Mouse (Mus musculus) adrenal gland, postnatal 4 days (tissue): ENCODE measurements around the gene Cdh10. TPM values are rescaled to one million over a fixed set of nuclear protein-coding genes. Genes with fewer than 3 reads are reported as not detected.

Source experiments
- DNase-seq, 2 experiments: peaks; one replicate each; pipeline ENCODE4 v3.0.0; 2021 to 2022; ENCODE audit warnings: low spot score in 2 of 2, mixed read lengths in 2 of 2
- long read RNA-seq, 2 experiments: library from polyadenylated mRNA; stranded (forward); transcript quantifications; one replicate each; pipeline ENCODE4 v2.0.0; 2021
- total RNA-seq, 2 experiments: library from RNA; stranded (reverse); gene quantifications; 2 replicates each; pipeline ENCODE4 v1.2.3; 2021

Cdh10 gene
- total RNA-seq: 1 to 10 TPM; 1.2 to 1.7 TPM
- long read RNA-seq, experiment 1: 0 reads
- long read RNA-seq, experiment 2: 0 reads

DNA sequence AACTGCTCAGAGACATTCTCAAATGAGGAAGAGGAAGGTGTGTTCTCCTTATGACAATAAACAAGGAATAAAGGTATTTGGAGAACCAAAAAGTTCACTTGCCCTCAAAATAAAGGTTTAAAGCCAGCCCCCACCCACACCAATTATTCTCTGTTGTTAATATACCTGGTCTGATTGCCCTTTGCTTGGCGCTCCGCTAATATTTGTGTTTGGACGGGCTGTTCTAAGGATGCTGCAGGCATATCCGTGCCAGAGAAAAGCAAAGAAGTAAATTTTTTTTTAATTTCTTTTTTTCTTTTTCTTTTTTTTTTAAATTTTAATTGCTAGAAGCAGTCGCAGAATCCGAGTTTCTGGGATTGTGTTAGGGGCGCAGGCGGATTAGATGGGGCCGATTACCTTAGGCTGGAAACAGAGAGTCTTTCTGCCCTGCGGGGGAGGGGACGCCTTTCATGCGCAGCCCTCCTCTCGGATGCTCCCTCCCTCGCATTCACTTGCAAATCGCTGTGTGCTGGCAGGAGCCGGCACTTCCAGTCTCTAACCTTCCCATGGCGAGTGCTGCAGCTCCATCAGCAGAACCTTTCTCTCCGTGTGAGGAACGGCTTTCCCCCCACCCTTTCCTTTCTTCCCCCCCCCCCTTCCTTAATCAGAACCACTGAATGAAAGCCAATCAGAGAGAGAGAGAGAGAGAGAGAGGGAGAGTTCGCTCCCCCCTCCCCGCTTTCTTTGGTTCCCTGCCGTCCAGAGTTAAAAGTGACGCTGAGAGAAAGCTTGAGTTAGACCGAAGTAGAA is at the start of gene Cdh10:
TSS of gene Cdh10 (plus strand) at position 763 of the 789 bp plus-strand sequence.
- DNase-seq: no peak

DNA sequence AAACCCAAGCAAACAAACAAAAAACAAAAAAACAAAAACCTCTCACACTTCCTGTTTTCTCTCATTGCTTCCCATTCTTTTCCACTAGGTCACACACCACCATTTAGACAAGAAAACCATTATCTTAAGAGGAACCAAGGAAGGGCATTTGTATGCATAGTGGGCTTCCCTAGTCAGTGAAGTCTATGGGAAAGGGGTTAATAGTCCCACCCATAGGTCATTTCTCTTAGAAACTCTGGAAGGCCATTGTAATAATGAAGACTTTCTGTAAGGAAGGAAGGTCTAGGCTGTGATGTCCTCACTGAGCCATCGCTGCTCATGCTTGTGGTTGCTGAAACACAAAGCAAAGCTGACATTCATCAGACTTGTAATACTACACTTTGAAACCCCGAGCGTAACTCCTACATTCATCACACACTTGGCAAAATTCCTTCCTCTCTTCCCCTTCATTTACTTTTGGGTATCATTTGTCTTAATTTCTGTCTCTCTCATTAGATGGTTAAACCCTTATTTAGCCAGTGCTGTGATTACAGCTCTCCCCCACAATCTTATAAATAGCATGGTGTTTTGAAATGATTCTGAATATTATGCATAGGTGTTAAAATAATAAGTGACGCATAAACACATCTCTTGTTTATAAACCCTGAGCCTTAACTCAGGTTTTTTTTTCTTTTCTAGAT is 9.5 kb upstream of the Cdh10 start:
- no peak for DNase-seq

DNA sequence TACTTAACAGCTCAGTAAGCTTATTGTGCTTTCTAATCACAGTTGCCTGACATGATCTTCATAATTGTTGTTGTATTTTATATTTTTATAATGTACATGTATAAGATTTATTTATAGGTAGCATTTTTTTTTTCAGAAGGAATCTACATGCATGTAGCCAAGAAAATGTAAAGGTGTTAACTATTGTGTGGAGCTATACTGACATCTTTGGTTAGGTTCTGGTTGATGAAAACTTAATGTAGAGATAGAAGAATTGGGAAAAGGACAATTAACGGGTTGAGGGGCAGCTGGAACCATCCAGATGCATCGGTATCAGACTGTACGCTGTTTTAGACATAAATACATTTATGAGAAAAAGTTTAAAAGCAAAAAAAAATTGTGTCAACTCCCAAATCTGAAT is 1.0 kb upstream of the Cdh10 start:
- DNase-seq: no peak

DNA sequence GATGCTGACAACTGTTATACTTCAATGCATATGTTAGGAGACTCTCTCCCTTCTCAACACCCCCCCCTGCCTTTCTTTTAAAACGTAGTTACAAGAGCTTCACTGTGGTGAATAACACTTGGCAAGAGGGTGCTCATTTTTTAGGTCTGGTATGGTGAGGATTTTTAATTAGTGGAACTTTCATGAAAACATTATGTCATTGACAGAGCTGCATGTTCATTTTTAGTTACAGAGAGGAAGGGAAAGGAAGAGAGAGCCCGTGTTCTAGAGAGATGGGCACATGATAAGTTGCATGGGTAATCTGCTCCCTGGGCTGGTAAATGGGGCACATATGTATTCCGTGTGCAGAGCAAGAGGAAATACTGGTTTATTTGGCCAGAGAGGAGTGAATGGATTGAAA is 1.5 kb downstream of the Cdh10 start:
- no peak for DNase-seq

DNA sequence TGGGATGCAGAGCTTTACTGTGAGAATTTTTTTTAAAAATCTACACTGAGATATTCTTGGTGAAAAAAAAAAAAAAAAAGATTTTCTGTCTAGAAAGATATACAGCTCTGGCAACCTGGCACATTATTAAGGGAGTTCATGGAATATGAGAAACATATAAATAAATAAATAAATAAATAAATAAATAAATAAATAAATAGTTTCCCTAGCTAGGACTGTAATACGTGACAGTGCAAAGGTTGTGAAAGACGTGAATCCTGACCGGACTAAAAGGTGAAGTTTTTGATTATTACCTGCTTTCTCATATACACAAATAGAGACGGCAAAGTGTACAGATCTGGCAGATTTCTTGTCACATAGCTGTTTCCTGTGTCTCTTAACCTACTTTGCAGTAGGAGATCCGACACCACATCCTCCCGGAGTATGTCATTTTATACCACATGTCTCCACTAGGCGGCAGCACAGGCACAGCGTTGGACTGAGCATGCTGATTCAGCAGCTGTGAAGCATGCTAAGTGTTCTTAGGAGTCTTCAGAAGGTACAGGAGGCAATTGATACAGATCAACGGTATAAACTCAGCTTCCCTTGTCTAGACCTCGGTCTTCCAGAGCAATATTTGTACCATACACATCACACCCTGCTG is 2.5 kb downstream of the Cdh10 start:
- peak; percentile 58 to 65 for DNase-seq

DNA sequence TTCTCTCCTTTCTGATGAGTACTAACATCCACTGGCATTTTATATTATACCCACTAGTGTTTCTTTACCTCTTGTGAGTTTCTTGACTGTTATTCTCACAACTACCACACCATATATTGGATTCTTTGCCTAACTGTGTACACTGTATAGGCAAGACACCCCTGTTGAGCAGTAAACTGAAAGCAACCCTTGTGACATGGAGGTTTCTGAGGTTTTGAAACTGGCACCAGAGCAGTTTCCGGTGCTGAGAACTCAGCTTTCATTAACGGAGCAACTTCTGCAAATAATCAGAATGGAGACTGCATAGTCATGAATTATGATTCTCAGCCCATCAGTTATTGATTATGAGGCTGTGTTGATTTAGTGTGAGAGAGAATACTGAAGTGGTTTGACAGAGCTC is 4.7 kb downstream of the Cdh10 start:
- no peak for DNase-seq

DNA sequence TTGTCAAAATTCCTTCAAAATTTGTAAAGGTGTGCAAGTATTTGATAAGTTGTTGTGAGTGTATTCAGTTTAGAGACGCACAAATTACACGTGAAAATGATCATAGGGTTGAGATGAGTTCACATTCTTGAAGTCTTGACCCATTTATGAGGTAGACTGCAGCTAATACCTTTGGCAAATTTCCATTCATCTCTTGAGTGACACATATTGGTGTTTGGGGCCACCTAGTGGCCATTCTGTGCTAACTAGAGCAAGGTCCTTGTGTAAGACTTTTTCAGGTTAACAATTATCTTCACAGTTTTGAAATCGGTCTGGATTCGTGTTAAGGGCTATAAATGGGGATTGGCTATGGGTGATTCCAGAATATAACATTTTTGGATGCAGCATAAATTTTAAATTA is 13.5 kb downstream of the Cdh10 start:
- peak in 1 of 2 experiments; percentile 8 for DNase-seq

DNA sequence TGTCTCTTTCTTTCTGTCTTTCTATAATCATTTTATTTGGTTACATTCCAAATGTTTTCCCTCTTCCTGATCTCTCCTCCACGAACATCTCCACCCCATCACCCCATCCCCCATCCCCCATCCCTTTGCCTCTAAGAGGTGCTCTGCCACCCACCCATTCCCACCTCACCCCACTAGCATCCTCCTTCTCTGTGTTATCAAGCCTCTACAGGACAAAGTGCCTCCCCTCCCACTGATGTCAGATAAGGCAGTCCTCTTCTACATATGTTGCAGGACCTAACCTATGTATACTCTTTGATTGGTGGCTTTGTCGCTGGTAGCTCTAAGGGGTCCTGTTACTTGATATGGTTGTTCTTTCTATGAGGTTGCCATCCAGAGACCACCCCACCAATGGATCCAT is 23.0 kb downstream of the Cdh10 start:
- DNase-seq: no peak

DNA sequence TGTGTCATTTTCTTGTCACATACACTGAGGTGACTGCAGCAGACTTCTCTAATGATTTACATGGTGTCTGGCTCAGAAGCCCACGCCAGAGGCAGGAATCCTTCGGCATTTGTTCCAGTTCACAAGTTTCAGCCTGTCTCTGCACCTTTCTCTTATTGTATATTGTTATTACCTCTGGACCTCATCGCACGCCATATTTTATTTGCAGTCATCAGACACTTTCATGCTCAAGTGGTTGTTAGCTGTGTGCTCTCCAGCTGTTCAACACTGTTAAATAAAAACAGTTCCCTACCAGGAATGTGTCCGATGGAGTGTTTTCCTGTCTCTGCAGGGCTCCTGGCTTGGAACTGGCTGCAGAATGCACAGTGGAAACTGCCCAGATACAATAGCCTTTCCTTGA is 26.1 kb downstream of the Cdh10 start:
- DNase-seq: no peak

DNA sequence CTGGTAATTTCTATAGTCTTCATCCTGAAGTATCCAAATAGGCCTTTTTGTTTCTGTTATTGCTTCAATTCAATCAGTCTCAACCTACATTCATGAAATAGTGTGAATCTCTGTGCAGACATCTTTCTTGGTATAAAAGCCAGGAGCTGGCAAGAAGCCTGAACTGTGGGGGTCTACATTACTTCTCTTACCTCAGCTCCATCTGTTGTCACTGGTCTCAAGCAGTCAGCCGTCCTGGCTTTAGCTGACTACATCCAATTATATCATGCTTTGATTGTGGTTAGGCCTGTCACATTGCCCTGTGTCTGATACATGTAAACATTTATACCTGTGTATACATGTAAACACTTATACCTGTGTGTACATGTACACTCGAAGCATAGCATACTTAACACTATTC is 31.8 kb downstream of the Cdh10 start:
- no peak for DNase-seq

DNA sequence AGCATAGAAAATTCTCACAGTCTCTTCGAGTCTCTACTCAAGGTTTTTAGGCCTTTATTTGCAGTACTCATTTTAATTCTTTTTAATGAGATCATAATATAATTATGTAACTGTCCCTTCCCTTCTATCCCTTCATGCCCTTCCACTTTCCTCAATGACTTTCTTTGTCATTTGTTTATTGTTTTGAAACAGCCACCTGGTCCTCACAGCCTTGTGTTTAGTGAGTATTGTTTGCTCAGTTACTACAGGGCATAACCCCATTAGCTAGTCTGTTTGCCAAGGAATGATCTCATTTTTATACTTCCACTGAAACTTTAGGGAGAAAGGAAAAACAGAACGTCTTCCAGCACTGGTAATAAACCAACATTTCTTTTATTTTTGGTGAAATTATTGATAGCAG is 39.4 kb downstream of the Cdh10 start:
- no peak for DNase-seq

DNA sequence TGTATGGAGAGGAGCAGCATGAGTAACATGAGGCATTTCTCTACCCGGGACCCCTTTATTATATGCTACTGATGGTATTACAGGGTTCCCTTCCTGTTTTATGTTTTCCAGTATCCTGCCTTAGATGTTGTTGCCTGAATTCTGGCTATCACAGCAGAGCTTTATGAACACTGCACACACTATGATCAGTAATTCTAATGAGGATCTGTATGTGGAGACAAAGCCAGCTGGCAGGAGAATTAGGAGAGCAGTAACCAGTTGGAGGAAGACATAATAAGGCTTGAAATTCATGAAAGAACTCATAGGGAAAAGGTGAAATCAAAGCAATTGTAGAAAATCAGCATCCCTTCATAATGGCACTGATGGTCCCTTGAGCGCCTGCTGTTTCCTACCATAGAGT is 51.1 kb downstream of the Cdh10 start:
- DNase-seq: no peak

DNA sequence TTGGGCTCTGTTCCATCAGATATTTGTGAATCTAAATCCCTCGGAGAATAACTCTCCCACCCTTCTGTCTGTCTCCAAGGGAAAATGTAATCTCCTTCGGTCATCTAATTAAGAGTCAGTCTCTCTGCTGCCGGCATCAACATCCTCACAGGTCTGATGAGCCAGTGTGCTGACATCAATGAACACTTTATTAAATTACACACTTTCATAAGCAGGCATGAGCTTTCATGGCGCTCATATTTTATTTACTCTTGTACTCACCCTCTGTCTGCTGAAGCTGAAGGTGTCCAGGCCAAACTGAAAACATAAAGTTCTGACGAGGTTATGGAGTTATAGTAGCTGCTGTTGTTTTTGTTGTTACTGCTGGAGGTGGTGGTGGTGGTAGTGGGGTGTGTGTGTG is 62.7 kb downstream of the Cdh10 start:
- no peak for DNase-seq

DNA sequence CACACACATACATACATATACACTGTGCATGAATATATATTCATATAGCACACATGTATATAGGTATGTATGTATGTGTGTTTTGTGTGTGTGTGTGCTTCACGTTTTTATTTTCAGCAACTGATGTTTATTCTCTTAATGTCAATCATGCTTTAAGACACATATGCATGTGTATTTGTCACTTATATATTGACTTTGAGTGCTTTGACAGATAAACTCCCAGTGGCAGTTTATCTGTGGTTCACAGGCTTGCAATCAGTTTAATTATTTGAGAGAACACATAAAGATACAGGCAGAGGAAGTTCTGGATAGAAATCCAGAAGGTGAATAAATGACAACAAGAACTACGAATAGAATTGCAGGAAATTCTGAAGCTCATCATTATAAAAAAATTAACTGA is 67.9 kb downstream of the Cdh10 start:
- DNase-seq: no peak

DNA sequence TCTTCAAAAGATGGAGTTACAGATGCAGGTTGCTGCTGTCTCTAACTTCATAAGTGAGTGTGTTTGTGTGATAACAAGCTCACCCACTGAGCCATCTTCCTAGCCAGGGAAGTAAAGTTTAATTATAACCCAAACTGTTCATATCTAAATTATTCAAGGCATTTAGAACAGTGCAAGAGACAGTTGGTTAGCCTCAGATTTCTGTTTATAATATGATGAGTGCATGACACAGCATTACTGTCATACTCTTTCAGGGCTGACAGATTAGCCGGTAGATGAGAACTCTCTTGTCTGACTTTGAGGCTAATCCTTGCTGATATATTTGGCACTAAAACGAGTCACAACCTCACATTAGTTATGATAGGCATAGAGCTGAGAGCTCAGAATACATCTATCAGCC is 70.2 kb downstream of the Cdh10 start:
- DNase-seq: no peak

DNA sequence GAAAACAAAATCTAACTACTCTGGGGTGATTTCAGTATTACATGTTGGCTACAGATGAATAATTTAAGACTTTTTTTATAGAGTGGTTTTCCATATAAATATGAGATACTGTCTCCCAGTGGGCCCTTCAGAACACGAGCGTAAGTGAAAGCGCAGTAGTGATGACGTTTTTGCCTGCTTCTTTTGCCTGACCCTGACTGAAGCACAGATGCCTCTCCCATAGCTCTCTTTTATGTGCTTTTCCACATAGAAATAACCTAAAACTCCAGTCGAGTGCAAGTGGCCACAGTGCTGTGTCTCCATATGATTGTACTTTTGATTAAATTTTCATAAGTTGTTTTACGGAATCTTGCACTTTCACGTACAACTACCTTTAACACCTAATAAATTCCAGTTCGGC is 71.6 kb downstream of the Cdh10 start:
- DNase-seq: no peak

DNA sequence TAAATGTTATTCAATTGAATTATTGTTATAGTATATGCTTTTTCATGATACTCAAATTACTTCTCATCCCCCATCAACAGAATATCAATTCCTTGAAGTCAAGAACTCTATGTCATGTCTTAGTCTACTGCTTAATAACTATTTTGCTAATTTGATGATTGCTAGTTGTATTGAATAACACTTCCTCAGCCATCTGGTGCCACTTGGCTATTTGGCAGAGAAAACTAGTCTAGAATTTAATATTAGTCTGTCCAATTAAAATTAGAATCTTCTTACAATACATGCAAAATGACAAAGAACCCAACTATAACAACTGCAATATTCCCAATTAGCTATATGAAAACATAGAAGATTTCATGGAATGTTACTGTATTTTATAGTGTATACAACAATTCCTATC is 82.0 kb downstream of the Cdh10 start:
- no peak for DNase-seq

DNA sequence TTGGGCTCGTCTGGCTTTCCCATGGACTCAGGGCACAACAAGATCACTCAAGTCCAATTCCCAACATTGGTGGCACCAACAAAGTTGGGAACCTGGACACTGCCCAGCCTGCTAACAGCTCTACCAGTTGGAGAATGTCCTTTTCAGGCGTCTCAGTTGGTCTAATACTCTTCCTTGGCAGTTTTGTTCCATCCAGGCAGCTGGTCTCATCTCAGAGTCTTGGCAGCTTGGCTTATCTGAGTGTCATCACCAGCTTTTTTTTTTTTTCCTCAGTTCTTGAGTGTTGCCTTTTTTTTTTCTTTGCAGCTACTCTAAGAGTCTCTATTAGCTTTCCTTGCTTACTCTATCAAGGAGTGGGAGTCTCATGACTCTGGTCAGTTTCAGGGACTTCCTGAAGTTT is 85.4 kb downstream of the Cdh10 start:
- no peak for DNase-seq

DNA sequence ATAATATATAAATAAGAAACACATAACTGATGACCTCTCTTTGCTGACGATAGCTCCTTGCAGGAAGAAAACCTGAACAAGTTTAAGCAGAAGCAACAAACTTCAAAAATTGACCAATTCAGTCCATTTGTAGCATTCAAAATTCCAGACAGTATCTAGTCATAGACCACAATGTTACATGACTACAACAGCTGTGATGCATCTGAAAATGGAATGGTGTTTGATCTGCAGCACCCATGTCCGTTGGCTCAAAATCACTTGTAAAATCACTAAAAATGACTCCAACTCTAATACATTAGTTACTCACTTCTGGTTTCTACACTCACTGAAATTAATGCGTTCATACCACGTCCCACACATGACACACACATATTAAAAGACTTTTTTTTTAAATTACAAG is 91.9 kb downstream of the Cdh10 start:
- no peak for DNase-seq

DNA sequence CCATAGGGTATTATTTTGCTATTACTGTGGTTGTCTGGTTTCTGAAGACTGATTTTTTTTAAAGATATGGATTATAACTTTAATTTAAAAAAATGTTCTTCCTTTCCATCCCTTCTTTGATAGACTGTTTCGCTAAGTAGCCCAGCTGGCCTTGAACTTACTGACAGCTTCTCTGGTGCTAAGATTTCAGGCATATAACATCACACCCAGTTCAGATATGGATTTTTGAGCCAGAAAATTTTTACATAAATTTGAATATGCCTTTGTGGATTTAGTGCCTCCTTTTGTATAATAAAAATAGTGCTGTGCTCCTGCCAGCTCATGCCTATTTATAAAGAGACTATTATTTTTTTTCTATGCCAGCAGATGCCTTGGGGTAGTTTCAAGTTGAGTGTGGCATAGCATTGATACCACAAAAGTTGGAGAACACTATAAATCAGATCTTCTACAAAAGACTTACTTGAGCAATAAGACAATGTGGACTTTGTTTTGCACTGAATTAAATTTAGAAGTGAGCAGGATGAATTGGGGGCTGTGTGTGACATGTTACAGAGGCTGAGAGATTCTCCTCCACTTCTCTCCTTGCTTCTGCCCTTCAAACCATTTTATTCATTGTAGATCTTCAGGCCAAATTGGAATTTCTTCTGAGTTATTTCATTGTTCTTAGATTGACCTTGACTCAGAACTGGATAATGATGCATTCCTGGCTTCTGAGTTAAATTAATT is 106.8 kb downstream of the Cdh10 start:
- no peak for DNase-seq

DNA sequence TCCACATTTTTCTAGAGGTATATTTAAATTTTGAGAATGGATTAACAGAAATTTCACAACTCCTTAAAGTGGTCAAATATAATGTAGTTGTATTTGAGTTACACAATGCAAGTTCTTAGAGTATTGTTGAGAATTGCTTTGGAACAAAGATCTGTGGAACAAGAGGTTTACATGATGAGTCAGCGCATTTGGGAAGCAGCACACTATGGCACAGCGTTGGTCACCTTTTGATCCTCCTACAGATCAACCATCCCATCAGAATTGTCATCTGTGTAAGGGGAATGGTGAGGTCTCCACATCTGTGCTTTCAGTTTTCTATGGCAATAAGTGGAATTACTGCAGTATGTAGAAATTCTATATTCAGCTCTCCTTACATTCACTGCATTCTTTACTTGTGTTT is 108.2 kb downstream of the Cdh10 start:
- DNase-seq: no peak

DNA sequence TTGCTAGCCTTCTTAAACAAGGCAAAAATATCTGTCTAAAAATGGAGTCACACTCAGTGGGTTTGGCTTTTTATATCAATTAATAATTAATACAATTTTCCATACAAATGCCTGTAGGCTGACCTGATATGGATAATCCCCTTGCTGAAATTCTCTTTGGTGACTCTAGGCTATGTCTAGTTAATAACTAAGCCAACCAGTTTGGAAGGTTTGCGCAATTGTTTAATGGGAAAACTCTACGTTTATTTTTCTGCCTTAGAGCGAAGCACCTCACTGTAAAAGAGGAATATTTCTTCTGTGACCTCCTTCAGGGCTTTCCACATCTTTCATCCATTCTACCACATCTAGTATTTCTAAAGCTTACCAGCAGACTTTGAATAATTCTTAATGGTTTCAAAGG is 133.5 kb downstream of the Cdh10 start:
- no peak for DNase-seq
